Mouse (Mus musculus) hindbrain, embryonic 14.5 days (tissue): ENCODE measurements at regions not wholly inside any gene's neighbourhood (a gene's known extent, or its start where the extent isn't known, plus 50 kb on each side); places are given as distances from the start of the nearest gene placed in this dataset.
A peak's percentile ranks its signal among the peaks of the same experiment; 100 is the strongest.
"Not testable (repeated sequence)": the region's sequence is repeated elsewhere in the genome, so short reads cannot be mapped to it uniquely, and the experiment has no call there.

Source experiments
- ATAC-seq: fragments of 200-750 bp; cut with Nextera tagmentation; 2 replicates; pipeline ENCODE4 v1.8.0; 2017; ENCODE audit warnings: moderate number of reproducible peaks, mild to moderate bottlenecking, moderate TSS enrichment, moderate library complexity; ENCODE audit not compliant: low FRiP score
- DNase-seq: peaks from one replicate; pipeline ENCODE4 v3.0.0-alpha.2; 2015; ENCODE audit warnings: low spot score
- H3K27ac ChIP-seq: fragments of 300-500 bp; sonication (generic); 2 replicates; pipeline ENCODE4 v1.5.1; 2014; ENCODE audit warnings: mild to moderate bottlenecking, moderate library complexity
- H3K27me3 ChIP-seq: fragments of 300-500 bp; sonication (generic); 2 replicates; pipeline ENCODE4 v1.6.1; 2014; ENCODE audit warnings: mild to moderate bottlenecking, low read length, mixed read lengths; ENCODE audit not compliant: control insufficient read depth, insufficient read depth
- H3K36me3 ChIP-seq: fragments of 300-500 bp; sonication (generic); replicated peaks from 2 replicates; pipeline ENCODE4 v1.6.1; 2014; ENCODE audit not compliant: control insufficient read depth, insufficient read depth
- H3K4me1 ChIP-seq: fragments of 300-500 bp; sonication (generic); replicated peaks from 2 replicates; pipeline ENCODE4 v1.6.1; 2014; ENCODE audit warnings: antibody characterized with exemption, low read length, mixed read lengths; ENCODE audit not compliant: control insufficient read depth, insufficient read depth
- H3K4me2 ChIP-seq: fragments of 300-500 bp; sonication (generic); replicated peaks from 2 replicates; pipeline ENCODE4 v1.6.1; 2014; ENCODE audit warnings: mild to moderate bottlenecking, moderate library complexity
- H3K4me3 ChIP-seq: fragments of 300-500 bp; sonication (generic); replicated peaks from 2 replicates; pipeline ENCODE4 v1.5.1; 2014; ENCODE audit warnings: mild to moderate bottlenecking, low read length
- H3K9ac ChIP-seq: fragments of 300-500 bp; sonication (generic); 2 replicates; pipeline ENCODE4 v1.6.1; 2014
- H3K9me3 ChIP-seq: fragments of 300-500 bp; sonication (generic); 2 replicates; pipeline ENCODE4 v1.6.1; 2016; ENCODE audit warnings: low read length; ENCODE audit not compliant: control insufficient read depth
- WGBS: fragments of 180-500 bp; shearing (Covaris S2); extraction: QIAGEN DNeasy Blood & Tissue Kit; methylation state at CpG from one replicate; pipeline ENCODE4 v1.1.7; 2014; 5-methylcytosine and 5-hydroxymethylcytosine counted together

DNA sequence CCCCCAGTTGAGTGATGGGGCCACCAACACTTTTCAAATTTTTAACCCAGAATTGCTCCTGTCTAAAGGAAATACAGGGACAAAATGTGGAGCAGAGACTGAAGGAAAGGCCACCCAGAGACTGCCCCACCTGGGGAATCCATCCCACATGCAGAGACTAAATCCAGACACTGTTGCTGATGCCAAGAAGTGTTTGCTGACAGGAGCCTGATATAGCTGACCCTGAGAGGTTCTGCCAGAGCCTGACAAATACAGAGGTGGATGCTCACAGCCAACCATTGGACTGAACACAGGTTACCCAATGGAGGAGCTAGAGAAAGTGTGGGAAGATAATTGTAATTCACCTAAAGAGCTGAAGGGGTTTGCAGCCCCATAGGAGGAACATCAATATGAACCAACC is 126.6 kb upstream of the Nhs start:
- not testable (repeated sequence) for H3K36me3 ChIP-seq, ATAC-seq, H3K27me3 ChIP-seq, H3K4me2 ChIP-seq, H3K27ac ChIP-seq, H3K4me3 ChIP-seq, H3K4me1 ChIP-seq, H3K9ac ChIP-seq, DNase-seq, H3K9me3 ChIP-seq

DNA sequence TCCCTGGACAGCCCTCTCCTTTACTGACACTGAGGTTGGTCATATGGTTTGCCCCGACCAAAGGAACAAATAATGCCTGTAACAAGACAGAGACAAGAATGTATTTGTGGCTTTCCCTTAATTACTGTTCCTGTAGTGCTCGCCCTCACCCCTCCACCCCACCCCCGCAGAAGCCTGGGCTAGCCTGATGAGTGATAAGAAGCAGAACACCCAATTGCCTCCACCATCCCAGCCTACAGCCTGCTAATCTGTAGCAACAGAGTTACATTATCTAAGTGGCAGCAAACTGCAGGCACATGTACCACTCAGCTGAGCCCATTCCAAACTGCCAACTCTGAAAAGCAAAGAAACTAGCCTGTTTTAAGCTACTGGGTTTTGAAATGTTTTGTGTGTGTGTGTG is 124.7 kb upstream of the Nhs start:
- no peak for ATAC-seq
- 82% methylated on average over 3 of the region's 3 CpGs for WGBS

DNA sequence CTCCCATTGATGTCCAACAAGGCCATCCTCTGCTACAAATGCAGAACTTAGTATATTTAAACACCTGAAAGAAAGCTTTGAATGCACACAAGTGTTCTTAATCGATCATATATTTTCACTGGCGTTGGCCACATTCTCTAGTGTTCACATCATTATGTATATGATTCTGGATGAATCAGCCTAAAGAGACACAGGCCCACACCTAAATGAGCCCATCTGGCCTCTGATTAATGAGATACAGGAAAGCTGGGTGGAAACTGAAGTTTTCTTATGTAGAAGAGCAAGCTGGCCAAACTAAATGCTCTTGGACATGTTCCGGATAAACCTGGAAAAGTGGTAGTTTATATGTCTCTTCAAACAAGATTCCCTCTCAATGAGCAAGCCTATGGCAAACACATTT is 123.2 kb upstream of the Nhs start:
- H3K4me3 ChIP-seq: no peak overlapping the region
- H3K27ac ChIP-seq: no peak overlapping the region
- no peaks in the 10 kb centered on the region for H3K4me1 ChIP-seq
- no peaks in the 10 kb centered on the region for H3K27me3 ChIP-seq
- ATAC-seq (no peak), DNase-seq (no peak)
- H3K4me2 ChIP-seq: no peak overlapping the region
- no peak overlapping the region for H3K9ac ChIP-seq
- no peaks in the 10 kb centered on the region for H3K9me3 ChIP-seq
- WGBS: 94% methylated on average over 3 of the region's 3 CpGs
- H3K36me3 ChIP-seq: no peaks in the 10 kb centered on the region

More for the DNA sequence above, 124.7 kb upstream of the Nhs start:
- no peak overlapping the region for H3K9ac ChIP-seq
- H3K4me1 ChIP-seq: no peaks in the 10 kb centered on the region
- no peak overlapping the region for H3K27ac ChIP-seq
- no peak overlapping the region for H3K4me2 ChIP-seq
- H3K4me3 ChIP-seq: no peak overlapping the region
- H3K36me3 ChIP-seq: no peaks in the 10 kb centered on the region
- no peak for DNase-seq
- no peaks in the 10 kb centered on the region for H3K27me3 ChIP-seq
- H3K9me3 ChIP-seq: no peaks in the 10 kb centered on the region

DNA sequence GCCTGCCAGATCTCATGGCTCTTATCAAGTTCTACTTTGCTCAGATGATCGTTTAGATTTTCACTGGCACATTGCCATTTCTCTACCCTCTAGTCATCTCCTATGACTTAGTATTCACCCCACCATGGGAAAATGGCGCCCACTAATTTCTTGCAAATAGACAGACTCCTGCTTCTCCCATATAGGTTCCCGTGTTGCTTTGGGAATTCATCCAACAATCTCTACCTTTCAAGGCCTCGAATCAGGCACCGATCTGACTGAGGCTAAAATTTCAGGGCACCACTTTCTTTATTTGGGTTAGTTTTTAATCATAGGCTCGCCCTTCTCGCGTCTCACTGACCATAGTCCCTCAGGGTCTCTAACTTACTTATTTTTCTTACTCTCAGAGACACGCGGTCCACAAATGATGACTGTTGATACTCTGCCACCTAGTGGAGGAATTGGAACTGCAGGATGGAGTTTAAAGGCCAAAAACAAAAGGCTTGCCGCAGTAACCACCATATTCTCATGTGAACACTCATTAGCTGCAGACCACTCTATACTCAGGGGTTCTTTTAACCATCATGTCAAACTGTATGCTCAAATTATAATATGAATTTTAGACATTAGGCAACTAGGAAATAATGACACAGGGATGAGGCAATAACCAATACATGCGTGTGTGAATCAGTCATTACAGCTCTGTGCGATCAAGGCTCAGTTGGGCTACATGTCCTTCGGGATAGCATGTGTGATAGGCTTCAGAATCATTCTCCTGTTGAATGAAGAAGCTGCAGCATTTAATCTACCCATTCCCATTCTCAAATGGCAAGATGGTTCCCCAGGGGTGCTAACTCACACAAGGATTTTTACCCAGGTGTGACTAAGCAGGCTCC is 119.5 kb upstream of the Nhs start:
- Histone ChIP-seq H3K4me2 (no peak overlapping the region), H3K4me3 (no peak overlapping the region), H3K4me1 (no peaks in the 10 kb centered on the region), H3K27ac (no peak overlapping the region), H3K9me3 (no peaks in the 10 kb centered on the region), H3K9ac (no peak overlapping the region), H3K36me3 (no peaks in the 10 kb centered on the region), H3K27me3 (no peaks in the 10 kb centered on the region)
- DNase-seq: peak; percentile 84
- 53% methylated on average over 14 of the region's 14 CpGs for WGBS
- peak; percentile 37; the same call in 1 of the 2 replicates for ATAC-seq

DNA sequence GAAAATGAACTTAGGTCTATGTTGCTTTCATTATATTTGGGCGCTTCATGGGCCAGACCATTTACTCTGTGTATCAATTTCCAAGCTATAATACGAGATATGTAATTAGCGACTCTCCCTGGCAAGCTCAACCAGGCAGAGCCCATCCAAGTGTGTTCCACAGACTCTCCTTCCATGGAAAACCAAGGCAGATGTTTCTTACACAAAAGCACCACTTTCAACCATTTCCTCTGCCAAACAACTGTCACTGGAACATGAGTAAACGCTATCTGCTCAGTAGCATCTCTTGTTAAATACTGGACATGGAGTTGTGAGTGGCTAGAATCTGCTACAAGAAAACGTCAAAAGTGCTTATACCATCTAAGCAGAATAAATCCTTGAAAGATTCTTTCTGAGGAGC is 115.1 kb upstream of the Nhs start:
- H3K9me3 ChIP-seq: no peaks in the 10 kb centered on the region
- H3K4me3 ChIP-seq: no peak overlapping the region
- DNase-seq (no peak), ATAC-seq (no peak)
- 0 out of 2 replicates have a peak, but pooled peaks cover 3% of the 10 kb centered on the region for H3K27me3 ChIP-seq
- H3K4me1 ChIP-seq: no peaks in the 10 kb centered on the region
- no peak overlapping the region for H3K9ac ChIP-seq
- WGBS: 79% methylated on average over 5 of the region's 5 CpGs
- H3K36me3 ChIP-seq: no peaks in the 10 kb centered on the region
- no peak overlapping the region for H3K4me2 ChIP-seq
- H3K27ac ChIP-seq: no peak overlapping the region

DNA sequence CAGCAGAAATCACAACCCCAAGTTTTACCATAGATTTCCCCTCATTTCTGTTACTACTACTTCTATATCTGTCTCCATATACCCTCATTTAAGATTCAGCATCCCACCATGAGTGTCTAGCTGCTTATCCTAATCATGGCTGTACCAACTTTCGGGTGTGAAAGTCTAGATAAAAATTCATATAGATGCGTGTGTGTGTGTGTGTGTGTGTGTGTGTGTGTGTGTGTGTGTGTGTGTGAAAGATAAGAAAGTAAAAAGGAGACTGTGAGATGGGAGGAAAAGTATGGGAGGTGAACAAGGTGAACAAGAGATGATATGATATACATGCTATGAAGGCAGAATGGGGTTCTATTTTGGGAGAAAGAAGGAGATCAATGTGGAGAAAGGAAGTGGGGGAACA is 111.7 kb upstream of the Nhs start:
- Histone ChIP-seq H3K9ac (no peak overlapping the region), H3K4me1 (no peaks in the 10 kb centered on the region), H3K9me3 (no peaks in the 10 kb centered on the region), H3K36me3 (no peaks in the 10 kb centered on the region), H3K4me2 (no peak overlapping the region), H3K27me3 (0 out of 2 replicates have a peak, but pooled peaks cover 3% of the 10 kb centered on the region), H3K4me3 (no peak overlapping the region), H3K27ac (no peak overlapping the region)
- no peak for ATAC-seq
- WGBS: 83% methylated on average over 2 of the region's 2 CpGs
- no peak for DNase-seq

DNA sequence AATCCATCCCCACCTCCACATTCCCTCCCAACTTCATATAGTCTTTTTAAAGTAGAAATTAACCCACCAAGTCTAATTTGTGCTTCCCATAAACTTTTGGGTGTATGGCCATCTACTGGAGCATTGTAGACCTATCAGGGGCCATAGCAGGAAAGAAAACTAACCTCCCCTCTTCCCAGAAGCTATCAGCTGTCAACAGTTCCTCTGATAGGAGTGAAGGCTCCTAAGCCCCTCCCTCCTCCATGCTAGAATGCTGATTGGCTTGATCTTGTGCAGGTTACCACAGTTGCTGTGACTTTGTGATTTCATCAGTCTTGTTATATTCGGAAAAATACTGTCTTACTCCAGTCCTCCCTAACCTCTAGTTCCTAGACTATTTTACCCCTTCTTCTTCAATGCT is 109.4 kb upstream of the Nhs start:
- H3K4me1 ChIP-seq: no peaks in the 10 kb centered on the region
- H3K9ac ChIP-seq: no peak overlapping the region
- no peaks in the 10 kb centered on the region for H3K9me3 ChIP-seq
- DNase-seq (no peak), ATAC-seq (no peak)
- no peak overlapping the region for H3K27ac ChIP-seq
- H3K4me2 ChIP-seq: no peak overlapping the region
- H3K36me3 ChIP-seq: no peaks in the 10 kb centered on the region
- WGBS: 89% methylated on average over 1 of the region's 1 CpGs
- 0 out of 2 replicates have a peak, but pooled peaks cover 9% of the 10 kb centered on the region for H3K27me3 ChIP-seq
- no peak overlapping the region for H3K4me3 ChIP-seq

DNA sequence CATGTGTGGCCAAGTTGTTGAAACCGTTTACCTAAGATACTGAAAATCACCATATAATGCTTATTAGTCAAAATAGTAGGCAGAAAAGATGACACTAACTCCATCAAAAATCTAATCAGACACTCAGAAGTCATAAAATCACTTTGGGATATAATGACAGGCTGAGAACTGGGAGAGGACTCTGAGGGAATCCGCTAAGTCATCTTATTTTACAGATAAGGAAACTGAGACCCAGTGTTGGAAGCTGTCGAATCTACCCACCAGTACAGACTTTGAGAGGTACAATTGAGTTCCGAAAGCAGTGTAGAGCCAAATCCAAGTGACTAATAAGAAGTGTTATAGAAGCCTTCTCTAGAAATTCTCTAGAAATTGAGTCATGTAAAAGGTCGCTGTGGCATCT is 108.6 kb upstream of the Nhs start:
- 78% methylated on average over 5 of the region's 5 CpGs for WGBS
- H3K9ac ChIP-seq: no peak overlapping the region

DNA sequence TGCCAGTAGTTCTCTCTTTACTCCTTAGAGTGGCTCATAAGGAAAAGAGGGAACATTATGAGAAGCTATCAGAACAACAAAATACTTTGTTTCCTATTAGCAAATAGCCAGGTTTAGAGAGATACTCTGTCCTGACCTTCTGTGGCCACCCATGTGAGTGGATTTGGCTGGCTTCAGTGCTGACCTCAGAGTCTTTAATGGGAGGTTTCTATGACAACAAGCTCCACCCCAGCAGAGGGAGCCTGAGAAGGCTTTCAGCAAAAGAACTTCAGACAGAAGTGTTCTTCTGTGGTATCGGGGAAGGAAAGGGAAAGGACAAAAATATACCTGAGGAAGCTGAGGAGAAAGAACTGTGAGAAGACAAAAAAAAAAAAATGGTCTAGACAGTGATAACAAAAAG is 108.1 kb upstream of the Nhs start:
- Histone ChIP-seq H3K36me3 (no peaks in the 10 kb centered on the region), H3K27ac (no peak overlapping the region), H3K27me3 (0 out of 2 replicates have a peak, but pooled peaks cover 10% of the 10 kb centered on the region), H3K4me1 (no peaks in the 10 kb centered on the region), H3K9ac (no peak overlapping the region), H3K4me2 (no peak overlapping the region), H3K9me3 (no peaks in the 10 kb centered on the region), H3K4me3 (no peak overlapping the region)
- DNase-seq (no peak), ATAC-seq (no peak)
- 40% methylated on average over 1 of the region's 1 CpGs for WGBS

More for the DNA sequence above, 108.6 kb upstream of the Nhs start:
- no peak overlapping the region for H3K4me2 ChIP-seq
- DNase-seq (no peak), ATAC-seq (no peak)
- H3K27ac ChIP-seq: no peak overlapping the region
- no peaks in the 10 kb centered on the region for H3K4me1 ChIP-seq
- no peak overlapping the region for H3K4me3 ChIP-seq
- H3K27me3 ChIP-seq: 0 out of 2 replicates have a peak, but pooled peaks cover 10% of the 10 kb centered on the region
- H3K9me3 ChIP-seq: no peaks in the 10 kb centered on the region
- H3K36me3 ChIP-seq: no peaks in the 10 kb centered on the region
